Mouse (Mus musculus) CH12.LX (cell line): ENCODE measurements at regions not wholly inside any gene's neighbourhood (a gene's known extent, or its start where the extent isn't known, plus 50 kb on each side); places are given as distances from the start of the nearest gene placed in this dataset.

Experiments
- BHLHE40 ChIP-seq: IDR thresholded peaks from 2 replicates; pipeline ENCODE4 v1.6.1; 2011; ENCODE audit warnings: mild to moderate bottlenecking, low read depth, low read length, improper control_type of control experiment
- CHD2 ChIP-seq: IDR thresholded peaks from 2 replicates; pipeline ENCODE4 v1.6.1; 2011; ENCODE audit warnings: low read length, improper control_type of control experiment
- CTCF ChIP-seq, 2 experiments: IDR thresholded peaks in 1 of 2; conservative IDR thresholded peaks in 1 of 2; 2 replicates each; pipeline ENCODE4 v1.5.1; 2011 to 2012; ENCODE audit warnings: low read depth in 2 of 2, low read length in 2 of 2, improper control_type of control experiment in 1 of 2, inconsistent platforms in 1 of 2, mild to moderate bottlenecking in 1 of 2, moderate library complexity in 1 of 2
- GABPA ChIP-seq: IDR thresholded peaks from 2 replicates; pipeline ENCODE4 v1.6.1; 2012; ENCODE audit warnings: low read depth, low read length, improper control_type of control experiment, inconsistent platforms; ENCODE audit not compliant: insufficient replicate concordance
- NELFE ChIP-seq: IDR thresholded peaks from 2 replicates; pipeline ENCODE4 v1.6.1; 2011; ENCODE audit warnings: low read depth, low read length, improper control_type of control experiment
- NRF1 ChIP-seq: IDR thresholded peaks from 2 replicates; pipeline ENCODE4 v1.6.1; 2014; ENCODE audit warnings: low read depth, mild to moderate bottlenecking, inconsistent platforms, low read length, improper control_type of control experiment, moderate library complexity
- POLR2A ChIP-seq: IDR thresholded peaks from 2 replicates; pipeline ENCODE4 v1.6.1; 2011; ENCODE audit warnings: low read depth, mild to moderate bottlenecking, improper control_type of control experiment, low read length
- RAD21 ChIP-seq: IDR thresholded peaks from 2 replicates; pipeline ENCODE4 v1.6.1; 2011; ENCODE audit warnings: low read depth, mild to moderate bottlenecking, low read length, improper control_type of control experiment, moderate library complexity
- RCOR1 ChIP-seq: conservative IDR thresholded peaks from 2 replicates; pipeline ENCODE4 v1.6.1; 2012; ENCODE audit warnings: low read depth, mild to moderate bottlenecking, inconsistent platforms, low read length, improper control_type of control experiment
- TCF12 ChIP-seq: IDR thresholded peaks from 2 replicates; pipeline ENCODE4 v1.6.1; 2014; ENCODE audit warnings: low read depth, mild to moderate bottlenecking, inconsistent platforms, low read length, improper control_type of control experiment
- ZNF384 ChIP-seq: IDR thresholded peaks from 2 replicates; pipeline ENCODE4 v1.6.1; 2012; ENCODE audit warnings: low read depth, low read length, improper control_type of control experiment, inconsistent platforms

- TF ChIP-seq RCOR1 (no peak), CHD2 (no peak), NRF1 (no peak), CTCF (conservative IDR thresholded peaks at IDR 0.05 in 1 of 2, IDR thresholded peaks at IDR 0.05 in 1 of 2; ENCODE audit: low read depth in 2 of 2, low read length in 2 of 2) (no peak), TCF12 (no peak), NELFE (no peak), RAD21 (no peak), ZNF384 (no peak), GABPA (no peak), POLR2A (no peak), BHLHE40 (no peak)
Observed at GRCm38 (mm10) chr3:66537106-66537893, 240.7 kb upstream of the Veph1 start.
